Mouse (Mus musculus): ENCODE data around the gene Ccdc173. TPM values are rescaled to one million over a fixed set of nuclear protein-coding genes. Genes with fewer than 3 reads are reported as not detected.
"Not testable (repeated sequence)": the region's sequence is repeated elsewhere in the genome, so short reads cannot be mapped to it uniquely, and the experiment has no call there.

Gene Ccdc173
- polyA plus RNA-seq (2012; rRNA removed) = 0.51 TPM in 2 replicates

GRCm38 (mm10) chr2:69789429-69790069, at the start of gene Ccdc173, which contains the start of gene Phospho2:
Gene Ccdc173, minus strand, starts transcription at chr2:69789575.
Gene Phospho2, plus strand, starts transcription at chr2:69789623.
- DNase-seq (ENCODE audit: low read depth) = peak; percentile 77

- DNase-seq (ENCODE audit: low read depth) = no peak
Measured at GRCm38 (mm10) chr2:69838707-69839106, 49.3 kb upstream of the Ccdc173 start.

- DNase-seq (ENCODE audit: low read depth) = no peak
Measured at GRCm38 (mm10) chr2:69837996-69838395, 48.6 kb upstream of the Ccdc173 start.

DNA sequence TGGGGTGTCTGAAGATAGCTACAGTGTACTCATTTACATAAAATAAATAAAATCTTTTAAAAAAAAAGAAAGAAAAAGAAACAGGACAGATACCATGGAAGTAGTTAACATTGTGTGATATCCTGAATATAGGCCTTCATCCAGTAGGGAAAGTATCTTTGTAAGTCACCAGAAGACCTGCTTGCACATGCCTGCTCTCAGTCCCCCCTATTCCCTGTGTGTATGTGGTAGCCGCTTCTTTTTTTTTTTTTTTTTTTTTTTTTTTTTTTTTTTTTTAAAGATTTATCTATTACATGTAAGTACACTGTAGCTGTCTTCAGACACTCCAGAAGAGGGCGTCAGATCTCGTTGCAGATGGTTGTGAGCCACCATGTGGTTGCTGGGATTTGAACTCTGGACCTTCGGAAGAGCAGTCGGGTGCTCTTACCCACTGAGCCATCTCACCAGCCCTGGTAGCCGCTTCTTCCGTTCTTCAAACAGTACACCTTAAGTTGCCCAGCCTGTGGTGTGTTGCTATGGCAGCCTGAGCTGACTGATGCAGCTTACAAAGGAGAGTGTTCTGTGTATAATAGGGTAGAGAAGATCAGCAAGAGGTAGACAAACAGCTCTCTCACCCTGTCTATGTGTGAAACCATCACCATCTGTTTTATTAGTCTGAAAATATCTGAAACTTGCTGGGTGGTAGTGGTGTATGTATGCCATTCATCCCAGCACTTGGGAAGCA, 48.0 kb upstream of the Ccdc173 start:
- no peak for DNase-seq (ENCODE audit: low read depth)

DNA sequence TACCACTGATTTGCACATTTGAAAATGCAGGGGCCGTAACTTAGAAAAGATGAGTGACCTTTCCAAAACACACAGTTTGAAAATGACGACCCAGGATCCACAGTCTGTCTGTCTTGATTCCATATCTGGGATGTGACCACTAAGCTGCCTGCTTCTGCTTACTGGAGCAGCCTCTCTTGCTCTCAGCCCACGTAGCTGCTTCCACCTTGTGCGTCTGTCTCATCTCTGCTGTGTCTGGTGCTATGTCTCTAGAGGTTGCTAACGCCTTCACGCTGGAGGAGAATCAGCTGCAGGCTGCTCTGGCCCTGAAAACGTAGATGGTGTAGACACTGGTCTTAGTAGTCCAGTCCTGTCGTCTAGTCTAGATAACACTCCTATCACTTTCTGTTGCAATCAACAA, 40.7 kb upstream of the Ccdc173 start:
- no peak for DNase-seq (ENCODE audit: low read depth)

- no peak for DNase-seq (ENCODE audit: low read depth)
Measured at GRCm38 (mm10) chr2:69829680-69830079, 40.3 kb upstream of the Ccdc173 start.

- peak; percentile 23 for DNase-seq (ENCODE audit: low read depth)
Measured at GRCm38 (mm10) chr2:69828031-69828430, 38.7 kb upstream of the Ccdc173 start.

DNA sequence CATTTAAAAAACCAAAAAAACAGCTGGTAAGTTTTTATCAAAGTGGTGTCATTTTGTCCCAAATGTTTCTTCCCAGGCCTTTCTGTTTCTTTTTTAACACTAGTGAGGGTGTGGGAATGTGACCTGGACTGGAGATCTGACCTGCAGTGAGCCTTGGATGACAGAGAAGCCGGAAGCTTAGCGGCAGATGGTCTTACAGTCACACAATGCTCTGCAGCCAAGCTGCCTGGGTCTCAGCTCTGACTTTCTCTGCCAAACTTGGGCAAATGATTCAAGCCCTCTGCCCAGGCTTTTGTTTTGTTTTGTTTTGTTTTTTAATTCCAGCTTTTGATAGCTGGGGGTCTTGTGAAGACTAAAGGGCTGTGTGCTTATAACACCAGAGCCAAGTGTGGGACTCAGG, 37.0 kb upstream of the Ccdc173 start:
- DNase-seq (ENCODE audit: low read depth) = no peak

- no peak for DNase-seq (ENCODE audit: low read depth)
Measured at GRCm38 (mm10) chr2:69825898-69826297, 36.5 kb upstream of the Ccdc173 start.

GRCm38 (mm10) chr2:69823129-69823677, 33.8 kb upstream of the Ccdc173 start:
- no peak for DNase-seq (ENCODE audit: low read depth)

DNA sequence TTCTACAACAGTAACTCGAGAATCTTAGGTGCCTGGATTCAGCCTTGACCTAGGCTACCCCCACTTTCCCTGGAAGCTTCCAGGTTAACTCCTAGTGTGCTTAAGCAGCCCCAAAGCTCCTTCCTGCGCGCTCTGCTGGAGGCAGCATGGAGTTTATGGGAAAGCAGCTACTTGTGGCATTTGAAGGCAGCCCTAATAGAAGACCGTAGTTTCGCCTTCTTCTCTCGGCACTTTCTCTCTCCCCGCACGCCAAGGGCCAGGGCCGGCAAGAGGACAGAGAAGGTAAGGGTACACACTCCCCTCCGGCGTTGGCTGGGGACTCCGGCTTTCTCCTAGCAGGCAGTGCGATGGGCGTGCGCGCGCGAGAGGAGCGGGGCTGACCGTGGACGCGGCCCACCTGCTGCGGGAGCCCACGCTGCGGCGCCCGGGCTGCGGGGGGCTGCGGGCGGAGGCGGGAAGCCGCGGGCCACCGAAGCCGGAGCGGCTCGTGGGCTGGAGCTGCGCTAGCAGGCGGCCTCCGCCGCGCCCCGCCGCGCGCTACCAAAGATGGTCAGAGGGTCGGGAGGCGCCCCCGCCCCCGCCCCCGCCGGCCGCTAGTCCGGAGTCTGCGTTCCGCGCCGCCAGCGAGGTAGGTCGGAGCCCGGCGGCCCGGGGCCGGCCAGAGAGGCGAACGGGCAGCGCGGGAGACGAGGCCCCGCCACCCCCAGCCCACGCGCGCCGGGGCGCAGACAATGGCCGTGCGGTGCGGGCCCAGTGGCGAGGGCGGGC, 33.2 kb upstream of the Ccdc173 start:
- no peak for DNase-seq (ENCODE audit: low read depth)

- no peak for DNase-seq (ENCODE audit: low read depth)
Measured at GRCm38 (mm10) chr2:69821711-69822110, 32.3 kb upstream of the Ccdc173 start, which contains the start of gene Klhl23. Gene Klhl23, plus strand, starts transcription at chr2:69821944.

DNA sequence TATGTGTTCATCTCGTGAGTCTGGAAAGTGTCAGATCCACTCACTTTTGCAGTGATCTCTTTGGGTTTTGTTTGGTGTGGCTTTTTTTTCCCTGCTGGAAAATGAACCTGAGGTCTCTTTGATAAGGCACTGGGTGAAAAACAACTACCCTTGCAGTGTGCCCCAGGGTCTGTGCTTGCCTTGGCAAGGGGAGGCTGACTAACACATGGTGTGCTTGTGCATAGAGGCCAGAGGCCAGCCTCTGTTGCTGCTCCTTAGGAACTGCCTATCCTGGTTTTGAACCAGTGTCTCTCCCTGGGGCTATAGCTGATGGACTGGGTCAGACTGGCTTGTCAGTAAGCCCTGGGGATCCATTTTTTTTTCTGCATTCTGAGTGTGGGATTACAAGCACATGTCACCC, 30.8 kb upstream of the Ccdc173 start:
- DNase-seq (ENCODE audit: low read depth) = no peak

- no peak for DNase-seq (ENCODE audit: low read depth)
Measured at GRCm38 (mm10) chr2:69818350-69819085, 29.1 kb upstream of the Ccdc173 start.

DNA sequence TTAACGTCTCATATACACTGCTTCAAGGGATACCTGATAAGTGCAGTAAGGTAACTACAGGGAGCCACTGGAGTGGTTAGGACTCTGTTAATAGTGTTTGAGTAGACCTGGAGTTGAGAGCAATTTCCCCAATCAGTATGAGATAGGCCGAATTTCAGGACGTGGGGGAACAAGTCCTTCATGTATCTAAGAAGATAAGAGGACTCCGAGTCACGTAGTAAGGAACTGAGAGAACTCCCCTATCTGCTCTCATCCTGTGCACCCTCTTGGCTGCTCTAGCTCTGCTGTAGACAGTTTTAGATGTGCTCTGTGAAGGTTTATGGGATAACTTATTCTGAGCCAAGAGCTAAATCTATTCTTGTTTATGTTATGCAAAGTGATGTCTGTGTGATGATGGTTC, 27.2 kb upstream of the Ccdc173 start:
- DNase-seq (ENCODE audit: low read depth) = no peak

GRCm38 (mm10) chr2:69811349-69811748, 22.0 kb upstream of the Ccdc173 start:
- not testable (repeated sequence) for DNase-seq (ENCODE audit: low read depth)

GRCm38 (mm10) chr2:69810169-69810568, 20.8 kb upstream of the Ccdc173 start:
- DNase-seq (ENCODE audit: low read depth) = no peak

DNA sequence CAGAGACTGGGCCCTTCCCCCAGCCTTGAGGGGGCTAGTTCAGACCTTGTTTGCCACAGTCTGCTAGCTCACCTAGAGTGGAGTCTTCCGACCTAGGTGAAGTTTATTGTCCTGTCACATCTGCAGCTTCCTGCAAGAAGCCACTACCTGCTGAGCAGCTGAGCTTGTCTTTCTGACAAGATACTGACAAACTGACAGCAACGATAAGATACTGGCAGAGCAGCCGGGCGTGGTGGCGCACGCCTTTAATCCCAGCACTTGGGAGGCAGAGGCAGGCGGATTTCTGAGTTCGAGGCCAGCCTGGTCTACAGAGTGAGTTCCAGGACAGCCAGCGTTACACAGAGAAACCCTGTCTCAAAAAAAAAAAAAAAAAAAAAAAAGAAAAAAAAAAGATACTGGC, 15.3 kb upstream of the Ccdc173 start:
- not testable (repeated sequence) for DNase-seq (ENCODE audit: low read depth)

DNA sequence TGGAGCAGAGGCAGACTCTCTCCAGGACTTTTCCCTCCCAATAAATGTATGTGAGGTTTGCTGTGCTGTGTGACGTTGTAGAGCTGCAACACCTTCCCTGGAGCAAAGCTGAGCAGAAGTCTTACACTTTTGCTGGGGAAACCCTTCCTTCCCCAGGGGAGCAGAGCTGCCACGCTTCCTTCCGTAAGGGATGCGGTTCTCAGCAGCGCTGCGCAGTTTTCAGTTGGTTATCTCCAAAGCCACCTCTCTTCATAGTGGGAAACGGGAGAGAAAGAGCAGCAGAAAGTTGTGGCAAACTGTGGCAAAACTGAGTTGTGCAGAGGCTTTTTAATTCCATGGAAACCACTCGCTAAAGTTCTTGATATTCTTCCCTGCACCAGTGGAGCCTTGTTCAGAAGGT, 14.4 kb upstream of the Ccdc173 start:
- DNase-seq (ENCODE audit: low read depth) = no peak

GRCm38 (mm10) chr2:69802911-69803312, 13.5 kb upstream of the Ccdc173 start:
- no peak for DNase-seq (ENCODE audit: low read depth)

DNA sequence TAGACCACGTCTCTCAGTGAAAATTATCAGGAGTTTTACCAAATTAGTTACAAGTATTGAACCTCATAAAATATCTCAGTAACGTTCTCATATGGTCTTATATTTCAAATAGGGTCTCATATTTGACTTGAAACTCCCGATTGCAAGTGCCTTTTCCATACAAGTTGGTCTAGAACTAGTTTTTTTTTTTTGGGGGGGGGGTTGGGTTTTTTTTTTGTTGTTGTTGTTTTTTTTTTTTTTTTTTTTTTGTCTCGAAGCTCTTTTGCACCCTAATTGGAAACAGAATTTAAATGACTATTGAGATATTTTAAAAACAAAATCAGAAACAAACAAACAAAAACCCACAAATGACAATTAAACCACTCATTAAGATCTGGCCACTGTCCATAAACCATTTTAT, 1.3 kb upstream of the Ccdc173 start:
- DNase-seq (ENCODE audit: low read depth) = no peak

GRCm38 (mm10) chr2:69790285-69790684, 910 bp upstream of the Ccdc173 start:
- no peak for DNase-seq (ENCODE audit: low read depth)

Measured in gonadal fat pad, adult 2 months (tissue).